Mouse (Mus musculus): ENCODE measurements around the gene Prss2.

- TF ChIP-seq CTCF (IDR thresholded peaks at IDR 0.05; ENCODE audit: extremely low read depth, insufficient read length, insufficient replicate concordance, low read depth, low read length) (no peak), POLR2A (IDR thresholded peaks at IDR 0.05; ENCODE audit: low read depth, low read length) (no peak)
Observed at GRCm38 (mm10) chr6:41532181-41532580, 10.6 kb downstream of the Prss2 start.
